Mouse (Mus musculus) yolk sac, embryonic 10.5 days (tissue): ENCODE measurements around the gene Sipa1l2.
A peak's percentile ranks its signal among the peaks of the same experiment; 100 is the strongest.

Source experiments
- DNase-seq: peaks from one replicate; pipeline ENCODE4 v3.0.0-alpha.2; 2017; ENCODE audit warnings: low spot score

Gene Sipa1l2

GRCm38 (mm10) chr8:125569533-125570365 is at the start of gene Sipa1l2:
Gene Sipa1l2 (minus strand): TSS chr8:125569808.
- DNase-seq: peak; percentile 98

- DNase-seq: no peak
Observed at GRCm38 (mm10) chr8:125618543-125619335, 49.1 kb upstream of the Sipa1l2 start.

GRCm38 (mm10) chr8:125616935-125617334 is 47.3 kb upstream of the Sipa1l2 start:
- DNase-seq: no peak

GRCm38 (mm10) chr8:125616039-125616438 is 46.4 kb upstream of the Sipa1l2 start:
- no peak for DNase-seq

- DNase-seq: no peak
Observed at GRCm38 (mm10) chr8:125613552-125613951, 43.9 kb upstream of the Sipa1l2 start.

GRCm38 (mm10) chr8:125611799-125612560 is 42.4 kb upstream of the Sipa1l2 start:
- no peak for DNase-seq

GRCm38 (mm10) chr8:125611024-125611798 is 41.6 kb upstream of the Sipa1l2 start:
- DNase-seq: no peak

GRCm38 (mm10) chr8:125609737-125610136 is 40.1 kb upstream of the Sipa1l2 start:
- no peak for DNase-seq

- no peak for DNase-seq
Observed at GRCm38 (mm10) chr8:125607714-125608223, 38.2 kb upstream of the Sipa1l2 start.

GRCm38 (mm10) chr8:125606937-125607336 is 37.3 kb upstream of the Sipa1l2 start:
- no peak for DNase-seq

- no peak for DNase-seq
Observed at GRCm38 (mm10) chr8:125604817-125605512, 35.4 kb upstream of the Sipa1l2 start.

- DNase-seq: no peak
Observed at GRCm38 (mm10) chr8:125604213-125604816, 34.7 kb upstream of the Sipa1l2 start.

GRCm38 (mm10) chr8:125603312-125603840 is 33.8 kb upstream of the Sipa1l2 start:
- no peak for DNase-seq

- no peak for DNase-seq
Observed at GRCm38 (mm10) chr8:125600033-125600686, 30.6 kb upstream of the Sipa1l2 start.

GRCm38 (mm10) chr8:125595571-125596508 is 26.2 kb upstream of the Sipa1l2 start:
- no peak for DNase-seq

- no peak for DNase-seq
Observed at GRCm38 (mm10) chr8:125590363-125590762, 20.8 kb upstream of the Sipa1l2 start.

GRCm38 (mm10) chr8:125586587-125586986 is 17.0 kb upstream of the Sipa1l2 start:
- DNase-seq: no peak

- no peak for DNase-seq
Observed at GRCm38 (mm10) chr8:125584276-125584675, 14.7 kb upstream of the Sipa1l2 start.
